Mouse (Mus musculus): ENCODE measurements at regions not wholly inside any gene's neighbourhood (a gene's known extent, or its start where the extent isn't known, plus 50 kb on each side); places are given as distances from the start of the nearest gene placed in this dataset.

GRCm38 (mm10) chr13:102533784-102534183 is 159.6 kb upstream of the Cd180 start:
- peaks cover 6% of the 10 kb centered on the region; the same call in 1 of the 2 replicates for H3K4me1 ChIP-seq (ENCODE audit: control insufficient read depth, insufficient read depth, low read length)
- no peak overlapping the region for H3K27ac ChIP-seq (ENCODE audit: low read length)
- no peak overlapping the region for H3K9ac ChIP-seq (ENCODE audit: low read depth, low read length)
- H3K4me3 ChIP-seq (ENCODE audit: low read depth, low read length): no peak overlapping the region
- no peak overlapping the region for H3K4me2 ChIP-seq (ENCODE audit: low read length)
- H3K27me3 ChIP-seq (ENCODE audit: control insufficient read depth, insufficient read depth, low read depth, low read length): no peaks in the 10 kb centered on the region
- H3K36me3 ChIP-seq (ENCODE audit: control insufficient read depth, insufficient read depth, low read length): no peaks in the 10 kb centered on the region
- H3K9me3 ChIP-seq (replicated peaks; ENCODE audit: control insufficient read depth, low read length, poor library complexity, severe bottlenecking): no peaks in the 10 kb centered on the region
- ATAC-seq: peak; percentile 85
- 4% methylated on average over 4 of the region's 4 CpGs for WGBS

GRCm38 (mm10) chr13:102537424-102538242 is 155.7 kb upstream of the Cd180 start:
- Histone ChIP-seq H3K4me1 (ENCODE audit: control insufficient read depth, insufficient read depth, low read length) (peaks cover 6% of the 10 kb centered on the region; the same call in 1 of the 2 replicates), H3K9ac (ENCODE audit: low read depth, low read length) (no peak overlapping the region), H3K27me3 (ENCODE audit: control insufficient read depth, insufficient read depth, low read depth, low read length) (no peaks in the 10 kb centered on the region), H3K9me3 (replicated peaks; ENCODE audit: control insufficient read depth, low read length, poor library complexity, severe bottlenecking) (no peaks in the 10 kb centered on the region), H3K4me3 (ENCODE audit: low read depth, low read length) (no peak overlapping the region), H3K27ac (ENCODE audit: low read length) (no peak overlapping the region), H3K4me2 (ENCODE audit: low read length) (peak overlapping the region; percentile 43), H3K36me3 (ENCODE audit: control insufficient read depth, insufficient read depth, low read length) (no peaks in the 10 kb centered on the region)
- no peak for ATAC-seq
- WGBS: 51% methylated on average over 19 of the region's 19 CpGs

- no peak for ATAC-seq
- H3K9ac ChIP-seq (ENCODE audit: low read depth, low read length): no peak overlapping the region
- H3K27ac ChIP-seq (ENCODE audit: low read length): no peak overlapping the region
- 87% methylated on average over 4 of the region's 4 CpGs for WGBS
- H3K4me2 ChIP-seq (ENCODE audit: low read length): no peak overlapping the region
- peaks cover 4% of the 10 kb centered on the region; the same call in 1 of the 2 replicates for H3K4me1 ChIP-seq (ENCODE audit: control insufficient read depth, insufficient read depth, low read length)
- no peaks in the 10 kb centered on the region for H3K27me3 ChIP-seq (ENCODE audit: control insufficient read depth, insufficient read depth, low read depth, low read length)
- H3K36me3 ChIP-seq (ENCODE audit: control insufficient read depth, insufficient read depth, low read length): no peaks in the 10 kb centered on the region
- H3K9me3 ChIP-seq (replicated peaks; ENCODE audit: control insufficient read depth, low read length, poor library complexity, severe bottlenecking): no peaks in the 10 kb centered on the region
- H3K4me3 ChIP-seq (ENCODE audit: low read depth, low read length): no peak overlapping the region
Observed at GRCm38 (mm10) chr13:102540436-102540835, 152.9 kb upstream of the Cd180 start.

- H3K27ac ChIP-seq (ENCODE audit: low read length): no peak overlapping the region
- H3K4me1 ChIP-seq (ENCODE audit: control insufficient read depth, insufficient read depth, low read length): peaks cover 4% of the 10 kb centered on the region; the same call in 1 of the 2 replicates
- no peak overlapping the region for H3K9ac ChIP-seq (ENCODE audit: low read depth, low read length)
- WGBS: 45% methylated on average over 5 of the region's 5 CpGs
- no peaks in the 10 kb centered on the region for H3K27me3 ChIP-seq (ENCODE audit: control insufficient read depth, insufficient read depth, low read depth, low read length)
- H3K9me3 ChIP-seq (replicated peaks; ENCODE audit: control insufficient read depth, low read length, poor library complexity, severe bottlenecking): no peaks in the 10 kb centered on the region
- no peak overlapping the region for H3K4me3 ChIP-seq (ENCODE audit: low read depth, low read length)
- peak; percentile 42; the same call in 1 of the 2 replicates for ATAC-seq
- H3K4me2 ChIP-seq (ENCODE audit: low read length): no peak overlapping the region
- no peaks in the 10 kb centered on the region for H3K36me3 ChIP-seq (ENCODE audit: control insufficient read depth, insufficient read depth, low read length)
Observed at GRCm38 (mm10) chr13:102544359-102545165, 148.8 kb upstream of the Cd180 start.

- no peaks in the 10 kb centered on the region for H3K36me3 ChIP-seq (ENCODE audit: control insufficient read depth, insufficient read depth, low read length)
- peaks cover 4% of the 10 kb centered on the region; the same call in 1 of the 2 replicates for H3K4me1 ChIP-seq (ENCODE audit: control insufficient read depth, insufficient read depth, low read length)
- peak; percentile 51; the same call in 1 of the 2 replicates for ATAC-seq
- H3K4me2 ChIP-seq (ENCODE audit: low read length): no peak overlapping the region
- H3K4me3 ChIP-seq (ENCODE audit: low read depth, low read length): no peak overlapping the region
- no peak overlapping the region for H3K9ac ChIP-seq (ENCODE audit: low read depth, low read length)
- H3K27ac ChIP-seq (ENCODE audit: low read length): no peak overlapping the region
- no peaks in the 10 kb centered on the region for H3K9me3 ChIP-seq (replicated peaks; ENCODE audit: control insufficient read depth, low read length, poor library complexity, severe bottlenecking)
- WGBS: 62% methylated on average over 17 of the region's 17 CpGs
- H3K27me3 ChIP-seq (ENCODE audit: control insufficient read depth, insufficient read depth, low read depth, low read length): no peaks in the 10 kb centered on the region
Observed at GRCm38 (mm10) chr13:102545845-102546615, 147.3 kb upstream of the Cd180 start.

- Histone ChIP-seq H3K27ac (ENCODE audit: low read length) (no peak overlapping the region), H3K36me3 (ENCODE audit: control insufficient read depth, insufficient read depth, low read length) (no peaks in the 10 kb centered on the region), H3K4me1 (ENCODE audit: control insufficient read depth, insufficient read depth, low read length) (peaks cover 4% of the 10 kb centered on the region; the same call in 1 of the 2 replicates), H3K4me2 (ENCODE audit: low read length) (no peak overlapping the region), H3K4me3 (ENCODE audit: low read depth, low read length) (no peak overlapping the region), H3K9ac (ENCODE audit: low read depth, low read length) (no peak overlapping the region), H3K27me3 (ENCODE audit: control insufficient read depth, insufficient read depth, low read depth, low read length) (no peaks in the 10 kb centered on the region), H3K9me3 (replicated peaks; ENCODE audit: control insufficient read depth, low read length, poor library complexity, severe bottlenecking) (no peaks in the 10 kb centered on the region)
- no peak for ATAC-seq
- WGBS: 45% methylated on average over 6 of the region's 6 CpGs
Observed at GRCm38 (mm10) chr13:102548252-102548651, 145.1 kb upstream of the Cd180 start.

GRCm38 (mm10) chr13:102566846-102567572 is 126.3 kb upstream of the Cd180 start:
- H3K9me3 ChIP-seq (replicated peaks; ENCODE audit: control insufficient read depth, low read length, poor library complexity, severe bottlenecking): no peaks in the 10 kb centered on the region
- H3K27me3 ChIP-seq (ENCODE audit: control insufficient read depth, insufficient read depth, low read depth, low read length): no peaks in the 10 kb centered on the region
- no peak overlapping the region for H3K9ac ChIP-seq (ENCODE audit: low read depth, low read length)
- H3K4me1 ChIP-seq (ENCODE audit: control insufficient read depth, insufficient read depth, low read length): no peaks in the 10 kb centered on the region
- no peaks in the 10 kb centered on the region for H3K36me3 ChIP-seq (ENCODE audit: control insufficient read depth, insufficient read depth, low read length)
- H3K4me3 ChIP-seq (ENCODE audit: low read depth, low read length): no peak overlapping the region
- no peak for ATAC-seq
- 65% methylated on average over 3 of the region's 3 CpGs for WGBS
- H3K4me2 ChIP-seq (ENCODE audit: low read length): no peak overlapping the region
- H3K27ac ChIP-seq (ENCODE audit: low read length): no peak overlapping the region

GRCm38 (mm10) chr13:102569580-102569979 is 123.8 kb upstream of the Cd180 start:
- Histone ChIP-seq H3K36me3 (ENCODE audit: control insufficient read depth, insufficient read depth, low read length) (no peaks in the 10 kb centered on the region), H3K27ac (ENCODE audit: low read length) (no peak overlapping the region), H3K4me3 (ENCODE audit: low read depth, low read length) (no peak overlapping the region), H3K4me1 (ENCODE audit: control insufficient read depth, insufficient read depth, low read length) (no peaks in the 10 kb centered on the region), H3K9me3 (replicated peaks; ENCODE audit: control insufficient read depth, low read length, poor library complexity, severe bottlenecking) (no peaks in the 10 kb centered on the region), H3K4me2 (ENCODE audit: low read length) (no peak overlapping the region), H3K9ac (ENCODE audit: low read depth, low read length) (no peak overlapping the region), H3K27me3 (ENCODE audit: control insufficient read depth, insufficient read depth, low read depth, low read length) (no peaks in the 10 kb centered on the region)
- no peak for ATAC-seq
- WGBS: 95% methylated on average over 3 of the region's 3 CpGs

Data from midbrain, embryonic 16.5 days (tissue).